Mouse (Mus musculus): ENCODE data around the gene Zfyve9. TPM values are rescaled to one million over a fixed set of nuclear protein-coding genes. Genes with fewer than 3 reads are reported as not detected.

Gene Zfyve9
- polyA plus RNA-seq, 2 experiments = 0.32 to 0.56 TPM

DNA sequence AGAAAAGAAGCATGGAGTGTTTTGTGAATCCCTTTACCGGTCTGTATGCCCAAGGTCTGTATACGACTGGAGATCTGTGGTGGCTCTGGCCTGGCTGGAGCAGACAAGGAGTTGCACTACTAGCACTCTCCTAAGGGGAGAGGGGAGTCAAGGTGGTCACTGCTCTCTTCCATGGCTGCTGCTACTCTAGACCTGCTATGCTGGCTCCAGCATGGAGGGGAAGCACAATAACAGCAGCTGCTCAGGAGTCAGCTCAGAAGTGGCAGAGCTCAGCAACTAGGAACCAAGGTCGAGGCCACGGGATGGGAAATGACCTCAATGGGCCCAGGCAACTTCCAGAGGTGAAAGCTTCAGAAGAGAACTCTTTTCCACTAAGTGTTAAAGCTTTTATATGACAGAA is 30.5 kb upstream of the Zfyve9 start:
- no peak for ATAC-seq (ENCODE audit: insufficient read depth)
- no peaks in the 10 kb centered on the region for H3K27me3 ChIP-seq (ENCODE audit: control insufficient read depth, insufficient read depth, low read length)
- H3K9ac ChIP-seq (replicated peaks) = no peak overlapping the region
- DNase-seq (ENCODE audit: low read depth in 3 of 3, low spot score in 3 of 3) = no peak
- no peaks in the 10 kb centered on the region for H3K4me1 ChIP-seq (replicated peaks; ENCODE audit: control insufficient read depth in 2 of 2, insufficient read depth in 2 of 2, low read length in 1 of 2)
- 43% methylated on average over 4 of the region's 4 CpGs for WGBS (ENCODE audit: insufficient replicate concordance)
- no peak overlapping the region for H3K4me3 ChIP-seq (ENCODE audit: insufficient read depth in 1 of 2, low read depth in 2 of 2, low read length in 2 of 2)
- no peak overlapping the region for H3K27ac ChIP-seq
- TF ChIP-seq CTCF (IDR thresholded peaks at IDR 0.05; ENCODE audit: low read depth) (no peak), EP300 (IDR thresholded peaks at IDR 0.05; ENCODE audit: low read depth) (no peak)
- H3K9me3 ChIP-seq (ENCODE audit: control insufficient read depth, low read length) = no peaks in the 10 kb centered on the region
- H3K36me3 ChIP-seq (replicated peaks; ENCODE audit: control insufficient read depth, insufficient read depth, low read depth) = no peaks in the 10 kb centered on the region
- no peak overlapping the region for H3K4me2 ChIP-seq (ENCODE audit: low read depth)

DNA sequence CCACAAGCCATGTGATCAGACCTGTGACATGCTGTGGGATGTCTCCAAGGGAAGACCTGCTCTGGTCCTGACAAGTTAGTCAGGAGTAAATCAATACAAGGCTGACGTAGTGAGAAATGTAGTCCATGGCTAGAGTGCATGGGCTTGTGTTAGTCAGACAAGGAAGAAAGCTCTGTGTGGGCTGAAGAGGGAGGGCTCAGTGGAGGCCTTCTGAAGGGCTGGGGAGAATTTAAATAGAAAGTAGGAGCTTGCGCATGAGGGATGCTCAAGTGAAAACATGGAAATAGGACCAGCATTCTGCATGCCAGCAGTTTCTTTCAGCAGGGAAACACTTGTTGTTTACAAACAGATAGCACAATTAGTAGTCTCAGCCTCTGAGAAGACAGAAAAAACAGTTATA is 22.9 kb upstream of the Zfyve9 start:
- Histone ChIP-seq H3K36me3 (replicated peaks; ENCODE audit: control insufficient read depth, insufficient read depth, low read depth) (no peaks in the 10 kb centered on the region), H3K27ac (no peak overlapping the region), H3K4me1 (replicated peaks; ENCODE audit: control insufficient read depth in 2 of 2, insufficient read depth in 2 of 2, low read length in 1 of 2) (no peaks in the 10 kb centered on the region), H3K4me3 (ENCODE audit: insufficient read depth in 1 of 2, low read depth in 2 of 2, low read length in 2 of 2) (no peak overlapping the region), H3K9ac (replicated peaks) (no peak overlapping the region), H3K27me3 (ENCODE audit: control insufficient read depth, insufficient read depth, low read length) (no peaks in the 10 kb centered on the region), H3K4me2 (ENCODE audit: low read depth) (no peak overlapping the region), H3K9me3 (ENCODE audit: control insufficient read depth, low read length) (no peaks in the 10 kb centered on the region)
- 69% methylated on average over 2 of the region's 2 CpGs for WGBS (ENCODE audit: insufficient replicate concordance)
- no peak for DNase-seq (ENCODE audit: low read depth in 3 of 3, low spot score in 3 of 3)
- ATAC-seq (ENCODE audit: insufficient read depth) = no peak
- TF ChIP-seq CTCF (IDR thresholded peaks at IDR 0.05; ENCODE audit: low read depth) = no peak
- no peak for TF ChIP-seq EP300 (IDR thresholded peaks at IDR 0.05; ENCODE audit: low read depth)

DNA sequence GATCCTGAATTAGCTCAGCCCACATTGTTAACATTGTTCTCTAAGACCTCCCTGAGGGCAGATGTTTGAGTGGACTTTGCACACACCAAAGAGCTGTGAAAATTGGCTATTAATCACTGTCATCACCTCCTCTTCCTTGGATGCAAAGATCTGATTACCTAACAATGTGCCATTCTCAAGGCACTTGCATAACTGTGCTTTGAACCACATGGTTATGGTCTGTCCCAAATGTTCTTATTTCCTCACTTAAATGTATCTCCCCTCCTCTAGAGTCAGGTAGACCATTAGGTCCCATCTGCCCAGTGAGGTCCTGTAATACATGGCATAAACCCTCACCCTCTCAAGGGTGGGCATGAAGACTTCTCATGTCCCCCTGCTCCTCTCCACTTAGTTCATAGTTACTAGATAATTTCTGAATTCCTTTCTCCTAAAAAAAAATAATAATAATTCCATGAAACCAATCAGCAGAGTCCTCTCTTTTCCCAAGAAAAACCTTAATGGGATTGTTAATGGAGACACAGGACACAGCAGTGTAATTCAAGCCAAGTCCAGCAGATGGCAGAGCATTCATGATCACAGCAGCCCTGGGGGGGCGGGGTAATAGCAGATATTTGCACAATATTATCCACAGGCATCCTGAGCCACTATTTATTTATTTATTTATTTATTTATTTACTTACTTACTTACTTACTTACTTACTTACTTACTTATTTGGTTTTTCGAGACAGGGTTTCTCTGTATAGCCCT is 17.7 kb upstream of the Zfyve9 start:
- no peaks in the 10 kb centered on the region for H3K9me3 ChIP-seq (ENCODE audit: control insufficient read depth, low read length)
- H3K4me1 ChIP-seq (replicated peaks; ENCODE audit: control insufficient read depth in 2 of 2, insufficient read depth in 2 of 2, low read length in 1 of 2) = no peaks in the 10 kb centered on the region
- DNase-seq (ENCODE audit: low read depth in 3 of 3, low spot score in 3 of 3) = peak; percentile 17 to 47 (median 32)
- no peak overlapping the region for H3K4me2 ChIP-seq (ENCODE audit: low read depth)
- 32% methylated on average over 2 of the region's 2 CpGs for WGBS (ENCODE audit: insufficient replicate concordance)
- ATAC-seq (ENCODE audit: insufficient read depth) = no peak
- TF ChIP-seq EP300 (IDR thresholded peaks at IDR 0.05; ENCODE audit: low read depth) (no peak), CTCF (IDR thresholded peaks at IDR 0.05; ENCODE audit: low read depth) (peak; percentile 76)
- H3K4me3 ChIP-seq (ENCODE audit: insufficient read depth in 1 of 2, low read depth in 2 of 2, low read length in 2 of 2) = no peak overlapping the region
- H3K36me3 ChIP-seq (replicated peaks; ENCODE audit: control insufficient read depth, insufficient read depth, low read depth) = no peaks in the 10 kb centered on the region
- H3K27ac ChIP-seq = no peak overlapping the region
- no peak overlapping the region for H3K9ac ChIP-seq (replicated peaks)
- H3K27me3 ChIP-seq (ENCODE audit: control insufficient read depth, insufficient read depth, low read length) = no peaks in the 10 kb centered on the region

DNA sequence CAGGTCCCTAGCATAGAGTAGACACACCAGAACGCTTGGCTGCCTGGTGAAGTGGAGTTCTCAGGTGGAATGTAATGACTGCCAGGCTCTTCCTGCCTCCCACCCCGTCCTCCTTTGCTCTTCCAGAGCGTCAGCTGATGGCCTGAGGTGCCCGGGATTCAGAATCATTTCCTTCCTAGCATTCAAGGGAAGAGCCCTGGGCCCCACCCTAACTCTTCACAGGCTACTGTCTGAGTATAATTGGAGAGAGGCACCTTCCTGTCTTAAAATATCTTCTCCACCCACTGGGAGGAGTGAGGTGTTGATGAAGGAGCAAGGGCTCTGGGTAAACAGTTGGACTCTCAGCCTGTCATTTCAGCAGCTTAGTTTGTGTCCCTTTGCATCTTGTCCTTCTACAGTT is 16.1 kb upstream of the Zfyve9 start:
- Histone ChIP-seq H3K27ac (no peak overlapping the region), H3K4me2 (ENCODE audit: low read depth) (no peak overlapping the region)
- 20% methylated on average over 4 of the region's 4 CpGs for WGBS (ENCODE audit: insufficient replicate concordance)

DNA sequence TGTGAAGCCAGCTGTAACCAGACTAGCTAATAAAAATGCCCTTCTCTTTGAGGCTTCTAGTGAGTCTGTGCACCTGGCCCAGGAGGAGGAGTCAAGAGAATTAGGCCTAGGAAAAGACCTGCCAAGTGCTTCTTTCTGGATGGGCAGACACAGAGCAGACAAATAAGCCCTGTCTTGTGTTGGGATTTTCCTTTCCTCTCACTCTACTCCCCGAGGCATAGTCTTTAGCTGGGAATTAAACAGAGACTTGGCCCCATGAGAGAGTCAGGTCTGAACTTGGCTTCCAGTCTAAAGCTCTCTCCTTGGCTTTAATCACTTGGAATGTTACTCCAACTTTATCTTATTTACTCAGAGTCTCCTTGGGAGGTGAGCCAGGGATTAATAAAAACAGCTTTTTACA is 13.3 kb upstream of the Zfyve9 start:
- no peaks in the 10 kb centered on the region for H3K36me3 ChIP-seq (replicated peaks; ENCODE audit: control insufficient read depth, insufficient read depth, low read depth)
- no peak for TF ChIP-seq CTCF (IDR thresholded peaks at IDR 0.05; ENCODE audit: low read depth)
- no peak for TF ChIP-seq EP300 (IDR thresholded peaks at IDR 0.05; ENCODE audit: low read depth)
- H3K4me2 ChIP-seq (ENCODE audit: low read depth) = no peak overlapping the region
- H3K9ac ChIP-seq (replicated peaks) = no peak overlapping the region
- DNase-seq (ENCODE audit: low read depth in 3 of 3, low spot score in 3 of 3) (no peak), ATAC-seq (ENCODE audit: insufficient read depth) (no peak)
- H3K27ac ChIP-seq = no peak overlapping the region
- H3K9me3 ChIP-seq (ENCODE audit: control insufficient read depth, low read length) = no peaks in the 10 kb centered on the region
- no peaks in the 10 kb centered on the region for H3K4me1 ChIP-seq (replicated peaks; ENCODE audit: control insufficient read depth in 2 of 2, insufficient read depth in 2 of 2, low read length in 1 of 2)
- no peak overlapping the region for H3K4me3 ChIP-seq (ENCODE audit: insufficient read depth in 1 of 2, low read depth in 2 of 2, low read length in 2 of 2)
- 52% methylated on average over 1 of the region's 1 CpGs for WGBS (ENCODE audit: insufficient replicate concordance)
- H3K27me3 ChIP-seq (ENCODE audit: control insufficient read depth, insufficient read depth, low read length) = no peaks in the 10 kb centered on the region

More for the DNA sequence above, 16.1 kb upstream of the Zfyve9 start:
- ATAC-seq (ENCODE audit: insufficient read depth) (no peak), DNase-seq (ENCODE audit: low read depth in 3 of 3, low spot score in 3 of 3) (no peak)
- H3K9ac ChIP-seq (replicated peaks) = no peak overlapping the region
- no peaks in the 10 kb centered on the region for H3K27me3 ChIP-seq (ENCODE audit: control insufficient read depth, insufficient read depth, low read length)
- no peaks in the 10 kb centered on the region for H3K9me3 ChIP-seq (ENCODE audit: control insufficient read depth, low read length)
- no peak overlapping the region for H3K4me3 ChIP-seq (ENCODE audit: insufficient read depth in 1 of 2, low read depth in 2 of 2, low read length in 2 of 2)
- no peak for TF ChIP-seq EP300 (IDR thresholded peaks at IDR 0.05; ENCODE audit: low read depth)
- TF ChIP-seq CTCF (IDR thresholded peaks at IDR 0.05; ENCODE audit: low read depth) = no peak
- no peaks in the 10 kb centered on the region for H3K4me1 ChIP-seq (replicated peaks; ENCODE audit: control insufficient read depth in 2 of 2, insufficient read depth in 2 of 2, low read length in 1 of 2)
- no peaks in the 10 kb centered on the region for H3K36me3 ChIP-seq (replicated peaks; ENCODE audit: control insufficient read depth, insufficient read depth, low read depth)
